In the genomic region with DNA sequence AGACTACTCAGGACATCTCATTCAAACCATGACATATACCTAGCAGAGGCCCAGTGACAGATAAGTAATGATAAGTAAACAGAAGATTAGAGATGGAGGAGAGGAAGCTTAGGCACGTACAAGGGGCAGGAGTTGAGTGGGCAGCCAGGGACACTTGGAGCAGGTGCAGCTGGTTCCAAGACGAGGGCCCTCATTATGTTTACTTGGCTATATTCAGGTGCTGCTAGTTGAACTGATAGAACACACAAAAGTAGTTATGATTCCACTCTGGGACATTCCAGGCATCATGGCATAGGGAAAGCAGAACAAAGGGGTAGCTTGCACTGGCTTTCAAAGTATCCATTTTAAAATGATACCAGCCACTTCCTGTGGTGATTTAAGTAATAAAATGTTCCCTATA, we compare ENCODE assay signal across 28 mouse cellular contexts. TPM values are rescaled to one million over a fixed set of nuclear protein-coding genes. Genes with fewer than 3 reads are reported as not detected.
"Had no signal": no experiment of that assay in that cellular context is flagged by ENCODE, and none has a peak within 500 bp of the region (broad histone marks: within the 10 kb centered on the region; RNA-seq: fewer than 3 reads in every experiment).

No protein-coding gene starts in this region.

- H3K4me1 ChIP-seq: liver, embryonic 12.5 days; midbrain, embryonic 10.5 days; midbrain, embryonic 12.5 days; neural tube, embryonic 13.5 days; neural tube, embryonic 15.5 days had no signal

- ATAC-seq: liver, embryonic 12.5 days; midbrain, embryonic 16.5 days had no signal

- H3K4me2 ChIP-seq: liver, embryonic 12.5 days; midbrain, embryonic 12.5 days; neural tube, embryonic 13.5 days; neural tube, embryonic 15.5 days had no signal

- H3K27ac ChIP-seq: liver, embryonic 12.5 days; liver, embryonic 14.5 days; midbrain, embryonic 10.5 days; midbrain, embryonic 12.5 days; neural tube, embryonic 13.5 days; neural tube, embryonic 15.5 days had no signal

- H3K36me3 ChIP-seq: liver, embryonic 12.5 days; midbrain, embryonic 10.5 days; midbrain, embryonic 12.5 days; neural tube, embryonic 13.5 days; neural tube, embryonic 15.5 days had no signal

- DNase-seq: lung, adult 18-20 months; lung, postnatal 4 days; midbrain, embryonic 14.5 days; retina, postnatal 1 day; right cerebral cortex, adult 18-20 months; right cerebral cortex, postnatal 25 days; right cerebral cortex, postnatal 4 days; spleen, adult 18-20 months; thymus, adult 18-20 months; thymus, postnatal 14 days; thymus, postnatal 36 days had no signal

- H3K4me3 ChIP-seq: liver, embryonic 12.5 days; midbrain, embryonic 10.5 days; midbrain, embryonic 12.5 days; myocyte; neural tube, embryonic 13.5 days; neural tube, embryonic 15.5 days had no signal

- H3K27me3 ChIP-seq: liver, embryonic 12.5 days; midbrain, embryonic 12.5 days; neural tube, embryonic 13.5 days; neural tube, embryonic 15.5 days had no signal

- H3K9me3 ChIP-seq: liver, embryonic 12.5 days; midbrain, embryonic 10.5 days; midbrain, embryonic 12.5 days; neural tube, embryonic 13.5 days; neural tube, embryonic 15.5 days had no signal

- H3K9ac ChIP-seq: liver, embryonic 12.5 days; liver, embryonic 14.5 days; midbrain, embryonic 12.5 days; neural tube, embryonic 13.5 days; neural tube, embryonic 15.5 days had no signal

RNA-seq across cellular contexts. Expression of gene Rtp2, which starts 2.2 kb away (rescaled TPM):
- total RNA-seq: liver, adult 2 months; megakaryocyte, adult 5-6 weeks; megakaryocyte-erythroid progenitor cell, adult 5-6 weeks had no signal
- polyA plus RNA-seq: liver, adult 2 months; liver, embryonic 12.5 days; liver, embryonic 14.5 days; liver, embryonic 16.5 days; midbrain, embryonic 10.5 days; midbrain, embryonic 12.5 days; midbrain, embryonic 14.5 days; neural tube, embryonic 11.5 days; neural tube, embryonic 13.5 days; neural tube, embryonic 15.5 days; small intestine, adult 2 months; stomach, embryonic 14.5 days; stomach, embryonic 16.5 days; thymus, postnatal 0 days had no signal

RNA-seq across cellular contexts. Expression of gene Sst, which starts 43.6 kb away (rescaled TPM):
- total RNA-seq: liver, adult 2 months; megakaryocyte, adult 5-6 weeks; megakaryocyte-erythroid progenitor cell, adult 5-6 weeks had no signal
- polyA plus RNA-seq: liver, adult 2 months; liver, embryonic 12.5 days; myocyte had no signal

RNA-seq across cellular contexts. Expression of gene Gm37419, which starts 53.9 kb away (rescaled TPM):
- total RNA-seq: liver, adult 2 months; megakaryocyte, adult 5-6 weeks; megakaryocyte-erythroid progenitor cell, adult 5-6 weeks had no signal
- polyA plus RNA-seq: liver, adult 2 months; liver, embryonic 12.5 days; liver, embryonic 14.5 days; liver, embryonic 16.5 days; midbrain, embryonic 10.5 days; midbrain, embryonic 12.5 days; midbrain, embryonic 14.5 days; midbrain, embryonic 16.5 days; myocyte; neural tube, embryonic 11.5 days; neural tube, embryonic 13.5 days; neural tube, embryonic 15.5 days; small intestine, adult 2 months; stomach, embryonic 14.5 days; stomach, embryonic 16.5 days; thymus, postnatal 0 days had no signal
